Mouse (Mus musculus) MEL (cell line): ENCODE results near the gene Wdr89.
A peak's percentile ranks its signal among the peaks of the same experiment; 100 is the strongest.

Experiments used
- CTCF ChIP-seq, 3 experiments: IDR thresholded peaks in 2 of 3; conservative IDR thresholded peaks in 1 of 3; 2 replicates each; pipeline ENCODE4 v1.5.1; 2011 to 2012; ENCODE audit warnings: low read length in 3 of 3, low read depth in 2 of 3, mild to moderate bottlenecking in 2 of 3, improper control_type of control experiment in 1 of 3, inconsistent platforms in 1 of 3, mixed read lengths in 1 of 3, moderate library complexity in 1 of 3; ENCODE audit not compliant: control insufficient read depth in 1 of 3, insufficient read depth in 1 of 3, poor library complexity in 1 of 3, severe bottlenecking in 1 of 3
- EP300 ChIP-seq, 2 experiments: IDR thresholded peaks; 2 replicates each; pipeline ENCODE4 v1.6.1; 2011; ENCODE audit warnings: improper control_type of control experiment in 2 of 2, low read length in 2 of 2, low read depth in 1 of 2, mild to moderate bottlenecking in 1 of 2
- ETS1 ChIP-seq: IDR thresholded peaks from 2 replicates; pipeline ENCODE4 v1.6.1; 2012; ENCODE audit warnings: low read depth, mild to moderate bottlenecking, inconsistent platforms, low read length, improper control_type of control experiment, moderate library complexity
- MAFK ChIP-seq: IDR thresholded peaks from 2 replicates; pipeline ENCODE4 v1.6.1; 2011; ENCODE audit warnings: low read depth, mild to moderate bottlenecking, low read length, improper control_type of control experiment, borderline replicate concordance
- MAX ChIP-seq: IDR thresholded peaks from 2 replicates; pipeline ENCODE4 v1.6.1; 2011; ENCODE audit warnings: low read length, improper control_type of control experiment
- MAZ ChIP-seq: IDR thresholded peaks from 2 replicates; pipeline ENCODE4 v1.6.1; 2012; ENCODE audit warnings: low read depth, mild to moderate bottlenecking, inconsistent platforms, low read length, improper control_type of control experiment
- POLR2A ChIP-seq, 2 experiments: IDR thresholded peaks; 2 replicates each; pipeline ENCODE4 v1.6.1; 2011 to 2012; ENCODE audit warnings: low read length in 2 of 2, mild to moderate bottlenecking in 2 of 2, control low read depth in 1 of 2, improper control_type of control experiment in 1 of 2, low read depth in 1 of 2, moderate library complexity in 1 of 2; ENCODE audit not compliant: control insufficient read depth in 1 of 2, insufficient read depth in 1 of 2, poor library complexity in 1 of 2
- RCOR1 ChIP-seq: IDR thresholded peaks from 2 replicates; pipeline ENCODE4 v1.6.1; 2012; ENCODE audit warnings: low read depth, mild to moderate bottlenecking, inconsistent platforms, low read length, improper control_type of control experiment

GRCm38 (mm10) chr12:75645780-75646179, 23.6 kb downstream of the Wdr89 start:
- peak; percentile 27 to 45 (median 42); a peak in 5 of 6 replicates for TF ChIP-seq CTCF (IDR thresholded peaks at IDR 0.05 in 2 of 3, conservative IDR thresholded peaks at IDR 0.05 in 1 of 3; ENCODE audit: control insufficient read depth in 1 of 3, insufficient read depth in 1 of 3, low read depth in 2 of 3, low read length in 3 of 3, poor library complexity in 1 of 3, severe bottlenecking in 1 of 3)
- TF ChIP-seq RCOR1 = no peak
- no peak for TF ChIP-seq MAZ
- TF ChIP-seq MAFK = no peak
- no peak for TF ChIP-seq EP300 (IDR thresholded peaks at IDR 0.05; ENCODE audit: low read depth in 1 of 2, low read length in 2 of 2)
- TF ChIP-seq ETS1 = no peak
- no peak for TF ChIP-seq POLR2A (IDR thresholded peaks at IDR 0.05; ENCODE audit: control insufficient read depth in 1 of 2, insufficient read depth in 1 of 2, low read depth in 1 of 2, low read length in 2 of 2, poor library complexity in 1 of 2)
- no peak for TF ChIP-seq MAX
